Mouse (Mus musculus) hindbrain, postnatal 0 days (tissue): ENCODE measurements around the gene Irs1. TPM values are rescaled to one million over a fixed set of nuclear protein-coding genes. Genes with fewer than 3 reads are reported as not detected.

Experiments used
- ATAC-seq: fragments of 200-750 bp; cut with Nextera tagmentation; 2 replicates; pipeline ENCODE4 v1.8.0; 2017; ENCODE audit warnings: mild to moderate bottlenecking, moderate TSS enrichment, moderate library complexity
- DNase-seq: peaks from one replicate; pipeline ENCODE4 v3.0.0-alpha.2; 2015; ENCODE audit warnings: low spot score
- H3K27ac ChIP-seq: fragments of 300-500 bp; sonication (generic); 2 replicates; pipeline ENCODE4 v1.5.1; 2014; ENCODE audit warnings: mild to moderate bottlenecking
- H3K27me3 ChIP-seq: fragments of 300-500 bp; sonication (generic); 2 replicates; pipeline ENCODE4 v1.6.1; 2014; ENCODE audit warnings: low read length, mixed read lengths; ENCODE audit not compliant: insufficient read depth
- H3K36me3 ChIP-seq: fragments of 300-500 bp; sonication (generic); 2 replicates; pipeline ENCODE4 v1.6.1; 2014; ENCODE audit warnings: low read length, mixed read lengths; ENCODE audit not compliant: insufficient read depth
- H3K4me1 ChIP-seq: fragments of 300-500 bp; sonication (generic); 2 replicates; pipeline ENCODE4 v1.6.1; 2014; ENCODE audit warnings: antibody characterized with exemption, low read length, mixed read lengths; ENCODE audit not compliant: insufficient read depth
- H3K4me2 ChIP-seq: fragments of 300-500 bp; sonication (generic); 2 replicates; pipeline ENCODE4 v1.6.1; 2014; ENCODE audit warnings: low read depth, mild to moderate bottlenecking, low read length, moderate library complexity, mixed read lengths
- H3K4me3 ChIP-seq: fragments of 300-500 bp; sonication (generic); 2 replicates; pipeline ENCODE4 v1.5.1; 2014; ENCODE audit warnings: low read length
- H3K9ac ChIP-seq: fragments of 300-500 bp; sonication (generic); replicated peaks from 2 replicates; pipeline ENCODE4 v1.6.1; 2014; ENCODE audit warnings: mild to moderate bottlenecking, low read length, moderate library complexity, mixed read lengths
- H3K9me3 ChIP-seq: fragments of 300-500 bp; sonication (generic); 2 replicates; pipeline ENCODE4 v1.6.1; 2016; ENCODE audit warnings: low read length, mixed read lengths
- CTCF ChIP-seq: IDR thresholded peaks from 2 replicates; pipeline ENCODE4 v1.5.1; 2016; ENCODE audit warnings: antibody characterized with exemption, control low read depth, low read depth
- WGBS: fragments of 180-500 bp; shearing (Covaris S2); extraction: QIAGEN DNeasy Blood & Tissue Kit; methylation state at CpG from one replicate; pipeline ENCODE4 v1.1.7; 2014; 5-methylcytosine and 5-hydroxymethylcytosine counted together
- polyA plus RNA-seq: library from polyadenylated mRNA; unstranded; fragments of >200 nt; fragmentation: Nextera tagmentation; extraction: Ambion mirVana; gene quantifications from 2 replicates; pipeline ENCODE4 v1.2.1, GENCODE M21; 2015
- total RNA-seq: library from RNA; depleted of rRNA; stranded (reverse); fragments of >200 nt; gene quantifications from 2 replicates; pipeline ENCODE4 v1.2.3, GENCODE M21; 2014

Irs1 gene
- total and polyA plus RNA-seq, 2 experiments from 2014 or later = 5.9 to 67.2 TPM

DNA sequence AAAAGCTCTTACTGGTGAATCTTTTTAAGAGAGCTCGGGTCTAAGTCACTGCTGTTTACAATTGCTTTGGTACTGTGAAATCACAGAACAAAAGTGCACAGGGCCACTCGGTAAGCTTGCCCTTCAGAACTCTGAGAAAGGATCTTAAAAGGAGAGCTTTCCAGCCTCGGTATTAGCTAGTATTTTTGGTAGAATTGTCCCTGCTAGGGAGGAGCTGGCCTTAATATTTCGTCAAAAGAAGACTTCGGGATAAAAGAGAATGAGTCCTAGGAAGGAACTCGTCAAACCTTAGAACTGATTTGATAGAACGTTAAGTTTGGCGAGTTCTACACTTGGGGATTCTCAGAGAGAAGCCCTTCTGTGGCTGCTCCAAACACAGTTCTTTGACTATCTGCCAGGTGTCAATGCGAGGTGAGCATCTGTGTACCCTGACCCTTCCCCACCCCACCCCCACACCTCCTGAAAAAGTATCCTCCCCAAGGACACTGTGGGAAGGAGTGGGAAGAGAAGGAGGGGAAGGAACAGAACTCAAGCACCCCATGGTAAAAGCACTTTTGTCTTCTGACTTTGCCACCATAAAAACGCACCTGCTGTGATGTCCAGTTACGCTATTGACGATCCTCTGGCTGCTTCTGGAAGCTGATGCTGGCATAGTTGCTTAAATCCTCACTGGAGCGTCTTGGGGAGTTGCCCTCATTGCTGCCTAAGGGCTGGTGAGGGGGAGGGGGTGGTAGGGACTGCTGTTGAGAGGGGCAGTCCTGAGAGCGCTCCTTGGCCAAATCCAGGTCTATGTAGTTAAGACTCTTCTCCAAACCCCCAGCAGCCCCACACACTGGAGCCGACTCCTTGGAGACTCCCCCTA lies 4.8 kb downstream of the Irs1 start:
- Histone ChIP-seq H3K9ac (peak overlapping the region; percentile 52), H3K4me1 (peaks cover 31% of the 10 kb centered on the region), H3K27ac (peak overlapping the region; percentile 41), H3K4me2 (peak overlapping the region; percentile 77), H3K36me3 (no peaks in the 10 kb centered on the region), H3K9me3 (no peaks in the 10 kb centered on the region), H3K27me3 (no peaks in the 10 kb centered on the region), H3K4me3 (peak overlapping the region; percentile 84)
- TF ChIP-seq CTCF = no peak
- 9% methylated on average over 15 of the region's 15 CpGs for WGBS
- DNase-seq (peak; percentile 50), ATAC-seq (no peak)

DNA sequence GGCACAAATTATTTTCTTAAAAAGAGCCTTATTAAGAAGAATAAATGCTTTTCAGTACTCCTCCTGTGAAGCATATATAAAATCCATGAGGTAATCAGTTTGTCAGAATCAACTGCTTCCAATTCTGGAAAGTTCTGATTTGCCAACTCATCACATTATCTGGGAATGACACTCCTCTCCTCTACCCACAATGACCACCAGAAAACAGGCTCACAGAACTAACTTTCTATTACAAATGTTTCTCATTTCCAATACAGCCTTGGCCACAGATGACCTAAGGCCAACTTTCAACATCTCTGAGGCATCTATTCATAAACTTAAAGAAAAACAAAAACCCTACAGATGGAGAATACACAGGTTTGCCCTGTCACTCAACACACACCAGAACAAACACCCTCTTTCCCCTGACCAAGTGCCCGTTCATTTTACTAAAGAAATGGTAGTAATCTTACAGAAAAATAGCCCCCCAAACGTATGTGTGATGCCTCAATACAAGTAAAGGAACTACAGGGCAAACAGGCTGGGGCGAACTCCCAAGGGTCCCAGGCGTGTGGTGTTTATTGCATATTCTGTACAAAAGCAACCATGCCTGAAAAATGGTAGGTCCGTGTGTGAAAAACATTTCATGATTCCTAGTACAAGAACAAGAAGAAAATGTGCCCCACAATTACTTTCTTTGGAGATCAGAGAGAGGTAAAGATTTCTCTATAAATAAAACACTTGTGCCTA lies 5.6 kb downstream of the Irs1 start:
- H3K4me1 ChIP-seq = peaks cover 31% of the 10 kb centered on the region
- no peaks in the 10 kb centered on the region for H3K36me3 ChIP-seq
- H3K27ac ChIP-seq = peak overlapping the region; percentile 41; the same call in 1 of the 2 replicates
- peak overlapping the region; percentile 52 for H3K9ac ChIP-seq
- DNase-seq (no peak), ATAC-seq (no peak)
- H3K4me2 ChIP-seq = peak overlapping the region; percentile 77
- 12% methylated on average over 5 of the region's 5 CpGs for WGBS
- peak overlapping the region; percentile 84 for H3K4me3 ChIP-seq
- no peaks in the 10 kb centered on the region for H3K27me3 ChIP-seq
- no peak for TF ChIP-seq CTCF
- no peaks in the 10 kb centered on the region for H3K9me3 ChIP-seq

DNA sequence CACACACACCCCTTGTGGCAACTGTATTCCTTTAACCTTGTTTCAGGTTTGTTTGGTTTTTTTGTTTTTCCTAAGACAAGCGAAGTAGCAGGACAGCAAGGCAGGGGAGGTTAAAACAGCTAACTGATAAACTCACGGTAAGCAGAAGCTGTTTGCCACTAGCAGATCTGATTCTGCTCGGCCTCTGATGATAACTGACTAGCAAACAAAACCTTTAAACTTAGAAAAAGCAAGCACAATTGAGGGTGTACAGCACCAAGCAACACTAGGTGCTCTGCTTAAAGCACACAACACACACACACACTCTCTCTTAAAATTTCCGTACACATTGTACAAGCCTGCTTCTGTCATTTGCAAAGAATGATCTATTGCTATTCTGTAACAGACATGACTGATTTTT lies 6.8 kb downstream of the Irs1 start:
- no peak for TF ChIP-seq CTCF
- no peak for ATAC-seq
- Histone ChIP-seq H3K27me3 (no peaks in the 10 kb centered on the region), H3K36me3 (no peaks in the 10 kb centered on the region), H3K27ac (peak overlapping the region; percentile 92), H3K4me1 (peaks cover 27% of the 10 kb centered on the region), H3K9ac (peak overlapping the region; percentile 53), H3K9me3 (no peaks in the 10 kb centered on the region), H3K4me2 (peak overlapping the region; percentile 77), H3K4me3 (peak overlapping the region; percentile 84)
- 4% methylated on average over 4 of the region's 4 CpGs for WGBS
- no peak for DNase-seq

DNA sequence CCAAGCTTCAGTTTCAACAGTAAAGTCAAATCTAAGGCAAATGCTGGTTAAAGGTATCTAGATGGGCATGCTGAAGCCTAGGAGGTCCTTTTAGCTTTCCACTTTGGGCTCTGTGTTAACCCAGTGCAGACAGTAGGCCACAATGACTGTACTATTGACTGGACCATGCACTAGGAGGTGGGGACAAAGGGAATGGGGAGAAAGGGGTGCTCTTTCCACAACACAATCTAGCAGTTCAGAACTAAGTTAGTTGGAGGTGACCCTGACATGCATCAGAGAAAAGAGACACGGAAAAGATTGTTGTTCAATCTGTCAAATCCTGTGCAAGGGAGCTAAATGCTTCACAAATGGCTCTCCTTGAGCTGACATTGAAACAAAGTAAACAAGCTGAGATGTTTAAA lies 7.3 kb downstream of the Irs1 start:
- Histone ChIP-seq H3K9ac (peak overlapping the region; percentile 53), H3K4me3 (peak overlapping the region; percentile 84), H3K9me3 (no peaks in the 10 kb centered on the region), H3K4me2 (peak overlapping the region; percentile 77), H3K4me1 (peaks cover 23% of the 10 kb centered on the region), H3K27ac (peak overlapping the region; percentile 92), H3K27me3 (no peaks in the 10 kb centered on the region), H3K36me3 (no peaks in the 10 kb centered on the region)
- DNase-seq = peak; percentile 24
- TF ChIP-seq CTCF = no peak
- WGBS = 0% methylated on average over 1 of the region's 1 CpGs
- ATAC-seq = no peak

DNA sequence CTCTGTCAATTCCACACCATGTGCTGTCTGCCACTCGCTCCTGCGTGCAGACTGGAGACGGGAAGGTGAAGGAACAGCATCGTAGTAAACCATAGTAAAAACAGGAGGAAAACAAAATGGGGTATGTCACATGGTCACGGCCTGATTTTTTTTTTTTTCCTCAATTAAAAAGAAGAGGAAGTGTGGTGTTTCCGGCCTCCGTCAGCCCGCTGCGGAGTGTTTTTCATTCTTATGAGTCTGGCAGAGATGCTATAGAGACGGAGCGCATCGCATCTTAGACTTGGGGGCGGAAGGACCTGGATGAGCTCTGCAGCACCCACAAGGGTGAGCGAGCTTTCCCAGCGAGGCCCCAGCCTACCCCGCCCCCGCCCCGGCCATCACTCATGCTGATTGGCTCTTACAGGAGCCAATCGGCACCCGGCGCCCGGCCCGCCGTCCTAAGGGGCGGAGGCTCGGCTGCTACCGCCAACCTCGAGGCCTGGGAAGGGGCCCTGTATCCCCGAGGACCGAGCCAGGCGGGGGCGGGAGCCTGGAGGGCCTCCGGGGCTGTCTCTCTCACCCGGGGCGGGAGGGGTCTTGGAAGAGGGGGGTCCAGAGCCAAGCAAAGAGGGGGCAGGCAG lies 8.1 kb downstream of the Irs1 start:
- peaks cover 19% of the 10 kb centered on the region for H3K4me1 ChIP-seq

DNA sequence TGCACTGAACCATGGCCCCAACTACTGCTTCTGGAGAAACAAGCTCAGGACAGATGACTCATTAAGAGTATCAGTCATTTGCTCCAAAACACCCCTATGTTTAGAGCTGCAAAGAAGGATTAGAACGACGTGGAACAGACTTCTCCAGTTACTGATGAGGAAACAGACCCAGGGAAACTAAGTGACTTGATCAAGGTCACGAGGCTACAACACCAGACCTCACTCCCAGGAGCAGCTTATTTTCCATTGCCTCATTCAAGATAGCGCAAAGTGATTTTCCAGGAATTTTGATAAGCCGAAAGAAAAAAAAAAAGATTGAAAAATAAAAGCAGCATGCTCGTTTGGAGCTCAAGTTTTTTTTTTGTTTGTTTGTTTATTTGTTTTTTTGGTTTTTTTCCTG lies 9.4 kb downstream of the Irs1 start:
- Histone ChIP-seq H3K36me3 (peaks cover 9% of the 10 kb centered on the region; the same call in 1 of the 2 replicates), H3K9me3 (no peaks in the 10 kb centered on the region), H3K27ac (no peak overlapping the region), H3K27me3 (no peaks in the 10 kb centered on the region), H3K4me3 (no peak overlapping the region), H3K4me1 (peaks cover 8% of the 10 kb centered on the region; the same call in 1 of the 2 replicates), H3K4me2 (peak overlapping the region; percentile 77; the same call in 1 of the 2 replicates), H3K9ac (no peak overlapping the region)
- DNase-seq (no peak), ATAC-seq (no peak)
- TF ChIP-seq CTCF = no peak
- WGBS = 84% methylated on average over 6 of the region's 6 CpGs

More for the DNA sequence above, 8.1 kb downstream of the Irs1 start:
- no peaks in the 10 kb centered on the region for H3K27me3 ChIP-seq
- WGBS = under 1% methylated on average over 33 of the region's 35 CpGs
- H3K4me3 ChIP-seq = peak overlapping the region; percentile 84
- H3K4me2 ChIP-seq = peak overlapping the region; percentile 77
- TF ChIP-seq CTCF = no peak
- ATAC-seq (peak; percentile 99), DNase-seq (peak; percentile 96)
- H3K9me3 ChIP-seq = no peaks in the 10 kb centered on the region
- peak overlapping the region; percentile 53 for H3K9ac ChIP-seq
- H3K27ac ChIP-seq = peak overlapping the region; percentile 92
- H3K36me3 ChIP-seq = no peaks in the 10 kb centered on the region; the same call in 1 of the 2 replicates
